Mouse (Mus musculus): ENCODE results near the gene Xlr3b.
"Not testable (repeated sequence)": the region's sequence is repeated elsewhere in the genome, so short reads cannot be mapped to it uniquely, and the experiment has no call there.

Gene Xlr3b

GRCm38 (mm10) chrX:73191934-73192333, at the start of gene Xlr3b:
Gene Xlr3b (plus strand): TSS chrX:73192207.
- peak; percentile 7 for DNase-seq

- not testable (repeated sequence) for DNase-seq
Measured at GRCm38 (mm10) chrX:73143218-73143618, 48.8 kb upstream of the Xlr3b start.

- DNase-seq = not testable (repeated sequence)
Measured at GRCm38 (mm10) chrX:73148496-73148895, 43.5 kb upstream of the Xlr3b start, which contains the start of gene Xlr5b. Gene Xlr5b (plus strand): TSS chrX:73148796.

- DNase-seq = not testable (repeated sequence)
Measured at GRCm38 (mm10) chrX:73149350-73149749, 42.7 kb upstream of the Xlr3b start, which contains the start of gene DXBay18. Gene DXBay18 (minus strand): TSS chrX:73149450.

- not testable (repeated sequence) for DNase-seq
Measured at GRCm38 (mm10) chrX:73176889-73177288, 15.1 kb upstream of the Xlr3b start, which contains the start of gene Spin2d. Gene Spin2d (minus strand): TSS chrX:73176989.

GRCm38 (mm10) chrX:73213819-73214564, 22.0 kb downstream of the Xlr3b start, which contains the start of gene Xlr4b:
Gene Xlr4b (plus strand): TSS chrX:73214333.
- not testable (repeated sequence) for DNase-seq

- no peak for DNase-seq
Measured at GRCm38 (mm10) chrX:73225365-73225764, 33.4 kb downstream of the Xlr3b start.

- DNase-seq = peak; percentile 87
Measured at GRCm38 (mm10) chrX:73227914-73228605, 36.1 kb downstream of the Xlr3b start, which contains the start of gene F8a. Gene F8a (plus strand): TSS chrX:73228291.

GRCm38 (mm10) chrX:73228606-73229214, 36.7 kb downstream of the Xlr3b start:
- DNase-seq = peak; percentile 63

- DNase-seq = no peak
Measured at GRCm38 (mm10) chrX:73229288-73229687, 37.3 kb downstream of the Xlr3b start.

GRCm38 (mm10) chrX:73242821-73243325, 50.9 kb downstream of the Xlr3b start, which contains the start of gene Xlr4c:
Gene Xlr4c (minus strand): TSS chrX:73243130.
- DNase-seq = not testable (repeated sequence)

All from kidney, postnatal 10 days (tissue).